Mouse (Mus musculus): ENCODE measurements around the gene Myadm. TPM values are rescaled to one million over a fixed set of nuclear protein-coding genes. Genes with fewer than 3 reads are reported as not detected.

Myadm gene
- total RNA-seq, 2 experiments from 2014 or later = 26.8 to 30.9 TPM

- intact Hi-C loops (cut with DNase I) = no loop called here
- DNase-seq = no peak
Observed at GRCm38 (mm10) chr7:3348326-3348725, 59.4 kb downstream of the Myadm start.

GRCm38 (mm10) chr7:3349775-3350174, 60.9 kb downstream of the Myadm start:
- intact Hi-C loops (cut with DNase I) = no loop called here
- DNase-seq = no peak

Other genes with a start within 250 kb of the Myadm start
- gene AU018091, start 119.9 kb upstream of the Myadm start, total RNA-seq (2021) = not detected
- not detected for gene Nlrp12, start 39.3 kb upstream of the Myadm start, total RNA-seq (2021)
- 1 to 10 TPM in 1 of 2 experiments, under 1 TPM in 1; 0.99 to 1.2 TPM for gene Prkcg, start 99 bp downstream of the Myadm start, total RNA-seq (2021)
- gene Cacng7, start 43.9 kb downstream of the Myadm start, total RNA-seq (2021) = 1 to 10 TPM; 9.0 to 9.7 TPM
- gene Cacng8, start 101.6 kb downstream of the Myadm start, total RNA-seq (2021) = not detected
- gene Cacng6, start 135.1 kb downstream of the Myadm start, total RNA-seq (2021) = 100 to 1,000 TPM in 1 of 2 experiments, 10 to 100 TPM in 1; 96.8 to 101 TPM
- gene Tarm1, start 213.5 kb downstream of the Myadm start, total RNA-seq (2021) = not detected

Data from gastrocnemius, postnatal 36 days (tissue).